Comparison of ENCODE assay signal across 13 mouse cellular contexts in the genomic region with DNA sequence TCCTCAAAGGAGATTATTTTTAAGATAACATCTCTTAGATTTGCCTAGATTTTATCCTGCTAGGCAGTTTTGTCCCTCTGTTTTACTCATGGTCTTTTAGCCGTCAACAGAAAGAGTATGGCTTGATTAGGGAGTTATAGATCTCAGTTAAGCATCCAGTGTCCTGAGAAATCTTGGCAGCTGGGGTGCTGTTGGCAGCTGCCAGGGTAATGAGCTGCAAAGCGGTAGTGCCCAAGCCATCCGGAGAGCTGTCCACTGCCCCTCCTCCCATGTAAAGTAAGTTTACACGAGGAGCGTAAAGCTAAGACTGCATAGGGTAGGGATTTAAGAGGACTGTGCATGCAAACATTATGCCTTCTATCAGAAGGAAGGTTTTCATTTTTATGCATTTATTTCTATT. TPM values are rescaled to one million over a fixed set of nuclear protein-coding genes. Genes with fewer than 3 reads are reported as not detected.
A peak's percentile ranks its signal among the peaks of the same experiment; 100 is the strongest.
DNase-seq lines count a peak whose midpoint lies in the region; TF ChIP-seq lines count a peak whose summit lies in the region.
"Had no signal": no experiment of that assay in that cellular context is flagged by ENCODE, and none has a peak within 500 bp of the region (broad histone marks: within the 10 kb centered on the region; RNA-seq: fewer than 3 reads in every experiment).

No protein-coding gene starts in this region.

- no peak for TF ChIP-seq POLR2A in brain, embryonic 14.5 days (IDR thresholded peaks at IDR 0.05; ENCODE audit: borderline replicate concordance, extremely low read depth, insufficient read depth, insufficient read length, poor library complexity, severe bottlenecking)

- DNase-seq in heart, adult 18-20 months = peak; percentile 17 to 29
- DNase-seq in heart, adult 8-10 months (ENCODE audit: low spot score) = no peak
- DNase-seq in lung, postnatal 36 days = peak; percentile 23
- no peak for DNase-seq in lung, postnatal 25 days (ENCODE audit: low spot score)
- peak; percentile 61 for DNase-seq in brain, embryonic 14.5 days (ENCODE audit: low read depth)
- peak; percentile 25 for DNase-seq in gastrocnemius, postnatal 25 days
- no peak for DNase-seq in spleen, postnatal 10 days (ENCODE audit: low spot score in 2 of 2)
- DNase-seq: cerebellum, adult 9-10 months; forebrain, postnatal 0 days; kidney, adult 18-20 months; kidney, postnatal 14 days; lung, adult 18-20 months; thymus, postnatal 14 days had no signal

- TF ChIP-seq CTCF in brain, embryonic 14.5 days (IDR thresholded peaks at IDR 0.05; ENCODE audit: borderline replicate concordance, extremely low read depth, insufficient read depth, insufficient read length) = no peak

RNA-seq across cellular contexts. Expression of a gene that starts 16.0 kb away (rescaled TPM):
- total RNA-seq in heart, adult 18-20 months (2021) = 10 to 100 TPM; 15.2 to 15.3 TPM
- total RNA-seq in heart, adult 8-10 months (2022) = 10 to 100 TPM; 15.3 to 16.7 (median 16.0) TPM
- 13.4 and 13.6 TPM in 2 replicates for polyA plus RNA-seq in brain, embryonic 14.5 days (2012; rRNA removed)
- 1 to 10 TPM; 9.2 to 10.0 TPM for total RNA-seq in gastrocnemius, postnatal 25 days (2021)

RNA-seq across cellular contexts. Expression of a gene that starts 42.3 kb away (rescaled TPM):
- 10 to 100 TPM; 25.0 to 26.0 TPM for total RNA-seq in heart, adult 18-20 months (2021)
- 10 to 100 TPM; 27.5 to 31.3 (median 28.9) TPM for total RNA-seq in heart, adult 8-10 months (2022)
- 53.1 and 74.0 TPM in 2 replicates for polyA plus RNA-seq in brain, embryonic 14.5 days (2012; rRNA removed)
- 10 to 100 TPM; 23.3 to 25.1 TPM for total RNA-seq in gastrocnemius, postnatal 25 days (2021)

RNA-seq across cellular contexts. Expression of a gene that starts 43.8 kb away (rescaled TPM):
- 10 to 100 TPM; 25.1 to 27.6 TPM for total RNA-seq in heart, adult 18-20 months (2021)
- total RNA-seq in heart, adult 8-10 months (2022) = 10 to 100 TPM; 15.8 to 29.0 (median 21.0) TPM
- polyA plus RNA-seq in brain, embryonic 14.5 days (2012; rRNA removed) = 51.7 and 54.8 TPM in 2 replicates
- 10 to 100 TPM; 17.6 to 21.4 TPM for total RNA-seq in gastrocnemius, postnatal 25 days (2021)

Comparison
In these comparisons a context has a peak if more than half of its experiments do, and no peak if none do; other contexts are left out.
1. DNase-seq: peak in heart, adult 18-20 months (2 of 2), lung, postnatal 36 days (single experiment), brain, embryonic 14.5 days (single experiment) and gastrocnemius, postnatal 25 days (single experiment); none in heart, adult 8-10 months (single experiment), lung, postnatal 25 days (single experiment) and spleen, postnatal 10 days (0 of 2).